Mouse (Mus musculus): ENCODE data around the gene Tox3.

DNA sequence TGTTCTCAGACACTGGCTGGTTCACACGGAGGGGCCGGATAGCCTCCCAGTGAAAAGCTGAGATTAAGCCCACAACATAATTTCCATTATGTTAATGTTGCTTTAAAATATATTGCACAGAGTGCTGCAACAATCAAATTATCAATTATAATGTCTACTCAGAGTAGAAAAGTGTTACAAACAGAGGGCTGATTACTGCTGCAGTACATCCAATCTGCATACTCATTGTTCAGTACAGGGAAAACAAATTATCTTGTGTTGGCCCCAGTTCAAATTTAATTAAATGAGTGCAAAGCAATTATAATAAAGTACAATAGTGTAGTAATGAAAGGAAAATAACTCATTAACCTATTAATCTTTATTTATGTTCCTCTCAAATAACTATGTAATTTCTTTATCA, 44.5 kb upstream of the Tox3 start:
- TF ChIP-seq CTCF (IDR thresholded peaks at IDR 0.05) (no peak), EP300 (IDR thresholded peaks at IDR 0.05; ENCODE audit: insufficient read depth, low read depth, low read length) (no peak)

Data from heart, adult 2 months (tissue).